Mouse (Mus musculus) MEL (cell line): ENCODE data around the gene Saa1. TPM values are rescaled to one million over a fixed set of nuclear protein-coding genes. Genes with fewer than 3 reads are reported as not detected.
"Not testable (repeated sequence)": the region's sequence is repeated elsewhere in the genome, so short reads cannot be mapped to it uniquely, and the experiment has no call there.

ENCODE experiments used
- DNase-seq: peaks from one replicate; pipeline ENCODE4 v3.0.0; 2011; ENCODE audit warnings: low read depth, low spot score
- H3K27ac ChIP-seq: 2 replicates; pipeline ENCODE4 v1.5.1; 2012; ENCODE audit warnings: low read depth, mild to moderate bottlenecking, control low read depth, low read length, moderate library complexity; ENCODE audit not compliant: control insufficient read depth
- H3K27me3 ChIP-seq, 2 experiments: fragments of 150-350 bp in 1 of 2; sonication (generic) in 1 of 2; 2 replicates each; pipeline ENCODE4 v1.6.1; 2012; ENCODE audit warnings: low read length in 2 of 2, mild to moderate bottlenecking in 2 of 2, improper control_type of control experiment in 1 of 2, moderate library complexity in 1 of 2; ENCODE audit not compliant: insufficient read depth in 2 of 2, control insufficient read depth in 1 of 2
- H3K36me3 ChIP-seq, 2 experiments: 2 replicates each; pipeline ENCODE4 v1.6.1; 2012 to 2014; ENCODE audit warnings: low read length in 2 of 2, improper control_type of control experiment in 1 of 2, inconsistent platforms in 1 of 2, mild to moderate bottlenecking in 1 of 2; ENCODE audit not compliant: insufficient read depth in 2 of 2, control insufficient read depth in 1 of 2
- H3K4me1 ChIP-seq, 2 experiments: fragments of 150-350 bp in 1 of 2; sonication (generic) in 1 of 2; 2 replicates each; pipeline ENCODE4 v1.6.1; 2012; ENCODE audit warnings: low read length in 2 of 2, improper control_type of control experiment in 1 of 2, mild to moderate bottlenecking in 1 of 2; ENCODE audit not compliant: insufficient read depth in 2 of 2, control insufficient read depth in 1 of 2
- H3K4me3 ChIP-seq, 2 experiments: fragments of 150-350 bp in 1 of 2; sonication (generic) in 1 of 2; 2 replicates each; pipeline ENCODE4 v1.5.1; 2012; ENCODE audit warnings: low read depth in 2 of 2, low read length in 2 of 2, mild to moderate bottlenecking in 2 of 2, moderate library complexity in 2 of 2, control low read depth in 1 of 2, improper control_type of control experiment in 1 of 2; ENCODE audit not compliant: control insufficient read depth in 1 of 2, insufficient read depth in 1 of 2
- H3K79me2 ChIP-seq: 2 replicates; pipeline ENCODE4 v1.6.1; 2012; ENCODE audit warnings: mild to moderate bottlenecking, low read length, moderate library complexity; ENCODE audit not compliant: control insufficient read depth, poor library complexity, insufficient read depth
- H3K9ac ChIP-seq: 2 replicates; pipeline ENCODE4 v1.6.1; 2012; ENCODE audit warnings: low read depth, mild to moderate bottlenecking, control low read depth, low read length, moderate library complexity; ENCODE audit not compliant: control insufficient read depth, poor library complexity, severe bottlenecking
- H3K9me3 ChIP-seq: fragments of 150-350 bp; sonication (generic); replicated peaks from 2 replicates; pipeline ENCODE4 v1.6.1; 2012; ENCODE audit warnings: mild to moderate bottlenecking, low read length, improper control_type of control experiment, moderate library complexity; ENCODE audit not compliant: insufficient read depth
- CTCF ChIP-seq, 3 experiments: IDR thresholded peaks in 2 of 3; conservative IDR thresholded peaks in 1 of 3; 2 replicates each; pipeline ENCODE4 v1.5.1; 2011 to 2012; ENCODE audit warnings: low read length in 3 of 3, low read depth in 2 of 3, mild to moderate bottlenecking in 2 of 3, improper control_type of control experiment in 1 of 3, inconsistent platforms in 1 of 3, mixed read lengths in 1 of 3, moderate library complexity in 1 of 3; ENCODE audit not compliant: control insufficient read depth in 1 of 3, insufficient read depth in 1 of 3, poor library complexity in 1 of 3, severe bottlenecking in 1 of 3
- ELF1 ChIP-seq: IDR thresholded peaks from 2 replicates; pipeline ENCODE4 v1.6.1; 2014; ENCODE audit warnings: low read depth, mild to moderate bottlenecking, inconsistent platforms, low read length, improper control_type of control experiment, moderate library complexity
- ETS1 ChIP-seq: IDR thresholded peaks from 2 replicates; pipeline ENCODE4 v1.6.1; 2012; ENCODE audit warnings: low read depth, mild to moderate bottlenecking, inconsistent platforms, low read length, improper control_type of control experiment, moderate library complexity
- JUND ChIP-seq: IDR thresholded peaks from 2 replicates; pipeline ENCODE4 v1.6.1; 2011; ENCODE audit warnings: low read depth, mild to moderate bottlenecking, improper control_type of control experiment, low read length
- KAT2A ChIP-seq: conservative IDR thresholded peaks from 2 replicates; pipeline ENCODE4 v1.6.1; 2012; ENCODE audit warnings: low read depth, low read length, improper control_type of control experiment, inconsistent platforms
- MEF2A ChIP-seq: IDR thresholded peaks from 2 replicates; pipeline ENCODE4 v1.6.1; 2014; ENCODE audit warnings: low read depth, mild to moderate bottlenecking, inconsistent platforms, low read length, improper control_type of control experiment; ENCODE audit not compliant: poor library complexity, insufficient replicate concordance, severe bottlenecking; ENCODE audit errors: extremely low read depth
- MYB ChIP-seq: IDR thresholded peaks from 2 replicates; pipeline ENCODE4 v1.6.1; 2011; ENCODE audit warnings: mild to moderate bottlenecking, low read depth, low read length, improper control_type of control experiment
- NRF1 ChIP-seq: IDR thresholded peaks from 2 replicates; pipeline ENCODE4 v1.6.1; 2014; ENCODE audit warnings: low read depth, mild to moderate bottlenecking, inconsistent platforms, low read length, improper control_type of control experiment, moderate library complexity; ENCODE audit not compliant: poor library complexity, insufficient read depth, severe bottlenecking
- POLR2AphosphoS2 ChIP-seq: IDR thresholded peaks from 2 replicates; pipeline ENCODE4 v1.6.1; 2011; ENCODE audit warnings: low read length, improper control_type of control experiment
- RAD21 ChIP-seq: IDR thresholded peaks from 2 replicates; pipeline ENCODE4 v1.6.1; 2011; ENCODE audit warnings: mild to moderate bottlenecking, low read depth, low read length, improper control_type of control experiment
- RCOR1 ChIP-seq: IDR thresholded peaks from 2 replicates; pipeline ENCODE4 v1.6.1; 2012; ENCODE audit warnings: low read depth, mild to moderate bottlenecking, inconsistent platforms, low read length, improper control_type of control experiment
- SIN3A ChIP-seq: IDR thresholded peaks from 2 replicates; pipeline ENCODE4 v1.6.1; 2012; ENCODE audit warnings: low read length, improper control_type of control experiment, inconsistent platforms
- SMC3 ChIP-seq: IDR thresholded peaks from 2 replicates; pipeline ENCODE4 v1.6.1; 2011; ENCODE audit warnings: low read depth, low read length, improper control_type of control experiment
- TBP ChIP-seq: IDR thresholded peaks from 2 replicates; pipeline ENCODE4 v1.8.0; 2011; ENCODE audit warnings: low read depth, low read length, improper control_type of control experiment
- USF2 ChIP-seq, 2 experiments: IDR thresholded peaks; 2 replicates each; pipeline ENCODE4 v1.6.1; 2011 to 2012; ENCODE audit warnings: improper control_type of control experiment in 2 of 2, low read length in 2 of 2, borderline replicate concordance in 1 of 2, inconsistent platforms in 1 of 2, low read depth in 1 of 2, mild to moderate bottlenecking in 1 of 2; ENCODE audit not compliant: insufficient read depth in 1 of 2
- ZC3H11A ChIP-seq: IDR thresholded peaks from 2 replicates; pipeline ENCODE4 v1.6.1; 2012; ENCODE audit warnings: low read depth, mild to moderate bottlenecking, inconsistent platforms, low read length, improper control_type of control experiment
- ZMIZ1 ChIP-seq: IDR thresholded peaks from 2 replicates; pipeline ENCODE4 v1.6.1; 2012; ENCODE audit warnings: low read depth, mild to moderate bottlenecking, inconsistent platforms, low read length, improper control_type of control experiment, moderate library complexity
- polyA plus RNA-seq, 2 experiments: library from polyadenylated mRNA; stranded (reverse) in 1 of 2; unstranded in 1 of 2; fragments of >175 nt in 1 of 2; fragments of >200 nt in 1 of 2; gene quantifications; 2 replicates each; pipeline versions ENCODE4 v1.2.1 to v1.2.4; 2012; ENCODE audit warnings: low replicate concordance in 2 of 2, low read depth in 1 of 2; ENCODE audit not compliant: insufficient read length in 2 of 2, insufficient read depth in 1 of 2, missing spikeins in 1 of 2
- total RNA-seq: library from RNA; depleted of rRNA; stranded (reverse); fragments of 300-350 nt; gene quantifications from 2 replicates; pipeline ENCODE4 v1.2.3, GENCODE M21; 2012; rRNA removed

Gene Saa1
- total RNA-seq: not detected in 2 replicates
- not detected for polyA plus RNA-seq

GRCm38 (mm10) chr7:46742880-46743279, at the start of gene Saa1:
TSS of gene Saa1 (minus strand) at chr7:46742980.
- H3K9ac ChIP-seq, H3K27ac ChIP-seq, DNase-seq, H3K9me3 ChIP-seq, H3K4me3 ChIP-seq, H3K36me3 ChIP-seq, H3K79me2 ChIP-seq, H3K4me1 ChIP-seq: not testable (repeated sequence)
- peaks cover 7 to 11% of the 10 kb centered on the region in 2 experiments for H3K27me3 ChIP-seq

DNA sequence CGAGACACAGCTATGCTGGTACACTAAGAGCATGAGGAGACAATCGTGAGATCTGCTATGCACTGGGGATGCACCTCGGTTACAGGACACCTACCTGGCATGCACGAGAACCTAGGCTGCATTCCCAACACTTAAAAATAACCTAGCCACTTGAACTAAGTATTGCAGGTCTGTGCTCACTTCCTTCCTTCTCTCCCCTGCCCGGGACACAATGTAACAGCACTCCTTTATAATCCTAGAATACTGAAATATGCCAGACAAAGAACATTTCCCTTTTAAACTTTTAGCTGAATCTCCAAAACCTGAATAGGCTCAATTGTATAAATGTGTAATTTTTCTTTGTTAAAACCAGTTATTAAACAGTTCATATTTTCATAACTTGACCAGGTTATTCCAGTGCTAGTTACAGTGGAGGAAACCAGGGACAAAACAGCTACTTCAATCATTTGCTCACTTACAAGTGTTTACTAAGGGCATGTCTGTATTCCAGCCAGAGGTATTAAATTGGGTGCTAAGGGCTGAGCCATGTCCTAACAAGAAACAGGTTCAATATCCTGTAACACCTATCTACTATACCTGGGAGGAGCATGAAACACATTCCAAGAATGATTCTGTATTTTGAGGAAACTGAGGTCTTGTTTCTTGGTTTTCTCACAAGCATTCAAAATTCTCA, 46.5 kb upstream of the Saa1 start:
- no peak overlapping the region for H3K4me3 ChIP-seq
- peaks cover 4% of the 10 kb centered on the region in 2 experiments for H3K4me1 ChIP-seq
- H3K9ac ChIP-seq: no peak overlapping the region
- no peaks in the 10 kb centered on the region for H3K27me3 ChIP-seq
- no peak for DNase-seq
- H3K36me3 ChIP-seq: peaks cover 12% of the 10 kb centered on the region in 2 experiments
- no peaks in the 10 kb centered on the region for H3K9me3 ChIP-seq
- peaks cover 9% of the 10 kb centered on the region for H3K79me2 ChIP-seq
- H3K27ac ChIP-seq: no peak overlapping the region
- TF ChIP-seq ELF1: no peak
- no peak for TF ChIP-seq NRF1
- TF ChIP-seq MEF2A: no peak
- TF ChIP-seq RCOR1: no peak
- TF ChIP-seq KAT2A: no peak
- TF ChIP-seq SMC3: no peak
- no peak for TF ChIP-seq USF2 (IDR thresholded peaks at IDR 0.05; ENCODE audit: borderline replicate concordance in 1 of 2, insufficient read depth in 1 of 2, low read depth in 1 of 2, low read length in 2 of 2)

DNA sequence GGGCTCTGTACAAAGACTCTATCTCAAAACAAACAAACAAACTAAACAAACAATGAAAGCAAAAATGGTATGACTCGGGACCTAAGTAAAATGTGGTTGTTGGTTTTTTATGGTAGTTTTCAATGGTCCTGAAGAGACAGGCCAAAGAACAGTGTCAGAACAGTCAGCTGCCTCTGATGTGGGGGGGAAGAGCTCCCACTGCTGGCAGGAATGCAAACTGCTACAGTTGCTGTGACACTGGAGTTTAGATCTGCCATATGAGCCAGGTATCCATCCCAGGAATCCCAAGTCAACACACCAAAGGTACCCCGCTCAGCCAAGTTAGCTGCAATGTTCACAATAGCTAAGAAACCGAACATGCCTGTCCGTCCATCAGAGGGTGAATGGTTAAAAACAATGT, 27.9 kb upstream of the Saa1 start:
- no peak for TF ChIP-seq SIN3A
- peak; percentile 80 for TF ChIP-seq RAD21
- peak; percentile 75 for TF ChIP-seq SMC3
- TF ChIP-seq MYB: no peak
- no peak for TF ChIP-seq NRF1
- no peak for TF ChIP-seq JUND
- TF ChIP-seq POLR2AphosphoS2: no peak
- TF ChIP-seq ELF1: no peak
- peak; percentile 63 for TF ChIP-seq ZC3H11A
- TF ChIP-seq MEF2A: no peak
- TF ChIP-seq TBP: no peak
- TF ChIP-seq KAT2A: no peak
- no peak for TF ChIP-seq ETS1
- no peak for TF ChIP-seq ZMIZ1
- TF ChIP-seq RCOR1: no peak
- TF ChIP-seq CTCF (IDR thresholded peaks at IDR 0.05 in 2 of 3, conservative IDR thresholded peaks at IDR 0.05 in 1 of 3; ENCODE audit: control insufficient read depth in 1 of 3, insufficient read depth in 1 of 3, low read depth in 2 of 3, low read length in 3 of 3, poor library complexity in 1 of 3, severe bottlenecking in 1 of 3): peak; percentile 90 to 100 (median 91)
- no peaks in the 10 kb centered on the region for H3K27me3 ChIP-seq
- no peaks in the 10 kb centered on the region for H3K4me1 ChIP-seq
- H3K9me3 ChIP-seq: no peaks in the 10 kb centered on the region
- no peak overlapping the region for H3K27ac ChIP-seq
- no peaks in the 10 kb centered on the region for H3K79me2 ChIP-seq
- DNase-seq: peak; percentile 70
- no peak overlapping the region for H3K4me3 ChIP-seq
- peaks cover 0 to 11% of the 10 kb centered on the region in 2 experiments; a peak in 2 of 4 replicates for H3K36me3 ChIP-seq
- H3K9ac ChIP-seq: no peak overlapping the region
